Mouse (Mus musculus) ES-Bruce4 (cell line): Measurements from ENCODE around the gene Nid2. TPM values are rescaled to one million over a fixed set of nuclear protein-coding genes. Genes with fewer than 3 reads are reported as not detected.

Experiments used
- H3K27ac ChIP-seq: 2 replicates; pipeline ENCODE4 v1.5.1; 2012; ENCODE audit warnings: low read length, inconsistent platforms; ENCODE audit not compliant: insufficient read depth
- H3K27me3 ChIP-seq: 2 replicates; pipeline ENCODE4 v1.6.1; 2012; ENCODE audit warnings: mild to moderate bottlenecking, low read length, inconsistent platforms; ENCODE audit not compliant: control insufficient read depth, poor library complexity, insufficient read depth, severe bottlenecking
- H3K36me3 ChIP-seq: 2 replicates; pipeline ENCODE4 v1.6.1; 2012; ENCODE audit warnings: inconsistent platforms, mild to moderate bottlenecking, low read length, moderate library complexity; ENCODE audit not compliant: control insufficient read depth, poor library complexity, insufficient read depth, severe bottlenecking
- H3K4me1 ChIP-seq: one replicate; pipeline ENCODE4 v1.8.1; 2011; ENCODE audit warnings: low read length; ENCODE audit not compliant: control insufficient read depth, insufficient read depth
- H3K4me3 ChIP-seq: 2 replicates; pipeline ENCODE4 v1.5.1; 2011; ENCODE audit warnings: low read depth, mild to moderate bottlenecking, low read length
- H3K9ac ChIP-seq: 2 replicates; pipeline ENCODE4 v1.6.1; 2012; ENCODE audit warnings: low read depth, mild to moderate bottlenecking, inconsistent platforms; ENCODE audit not compliant: poor library complexity, severe bottlenecking
- H3K9me3 ChIP-seq: replicated peaks from 2 replicates; pipeline ENCODE4 v1.6.1; 2012; ENCODE audit warnings: mild to moderate bottlenecking, low read length, inconsistent platforms; ENCODE audit not compliant: control insufficient read depth, poor library complexity, insufficient read depth, severe bottlenecking
- CTCF ChIP-seq: IDR thresholded peaks from one replicate; pipeline ENCODE4 v1.8.1; 2011; ENCODE audit warnings: low read depth, low read length
- EP300 ChIP-seq: IDR thresholded peaks from 2 replicates; pipeline ENCODE4 v1.6.1; 2011; ENCODE audit warnings: low read depth, low read length; ENCODE audit not compliant: insufficient read depth
- POLR2A ChIP-seq: IDR thresholded peaks from one replicate; pipeline ENCODE4 v1.8.1; 2011; ENCODE audit warnings: low read length; ENCODE audit not compliant: insufficient read depth
- polyA plus RNA-seq: library from polyadenylated mRNA; stranded (reverse); fragments of >200 nt; gene quantifications from 2 replicates; pipeline ENCODE4 v1.2.4, GENCODE M21; 2011; ENCODE audit warnings: low read depth; ENCODE audit not compliant: missing spikeins, insufficient read depth, insufficient read length

The Nid2 gene
- polyA plus RNA-seq, 1 experiment = 125 TPM

- Histone ChIP-seq H3K9me3 (no peaks in the 10 kb centered on the region), H3K27ac (no peak overlapping the region), H3K4me3 (no peak overlapping the region), H3K9ac (no peak overlapping the region), H3K27me3 (no peaks in the 10 kb centered on the region), H3K4me1 (peaks cover 5% of the 10 kb centered on the region), H3K36me3 (no peaks in the 10 kb centered on the region)
- TF ChIP-seq POLR2A (no peak), EP300 (no peak), CTCF (no peak)
Measured at GRCm38 (mm10) chr14:19709161-19709560, 41.9 kb upstream of the Nid2 start.

- Histone ChIP-seq H3K27me3 (no peaks in the 10 kb centered on the region), H3K9me3 (no peaks in the 10 kb centered on the region), H3K4me3 (no peak overlapping the region), H3K27ac (no peak overlapping the region), H3K36me3 (no peaks in the 10 kb centered on the region), H3K4me1 (peaks cover 4% of the 10 kb centered on the region), H3K9ac (no peak overlapping the region)
- TF ChIP-seq CTCF = no peak
- no peak for TF ChIP-seq EP300
- TF ChIP-seq POLR2A = no peak
Measured at GRCm38 (mm10) chr14:19711771-19712170, 39.3 kb upstream of the Nid2 start.

- Histone ChIP-seq H3K36me3 (no peaks in the 10 kb centered on the region), H3K9ac (no peak overlapping the region), H3K27me3 (no peaks in the 10 kb centered on the region), H3K4me3 (no peak overlapping the region), H3K4me1 (no peaks in the 10 kb centered on the region), H3K9me3 (no peaks in the 10 kb centered on the region), H3K27ac (no peak overlapping the region)
- TF ChIP-seq POLR2A (no peak), EP300 (no peak), CTCF (no peak)
Measured at GRCm38 (mm10) chr14:19713067-19713466, 38.0 kb upstream of the Nid2 start.

GRCm38 (mm10) chr14:19719077-19719476, 32.0 kb upstream of the Nid2 start:
- no peaks in the 10 kb centered on the region for H3K27me3 ChIP-seq
- H3K4me3 ChIP-seq = no peak overlapping the region
- no peak for TF ChIP-seq CTCF
- no peak for TF ChIP-seq POLR2A
- TF ChIP-seq EP300 = no peak
- H3K9ac ChIP-seq = no peak overlapping the region
- no peaks in the 10 kb centered on the region for H3K36me3 ChIP-seq
- H3K9me3 ChIP-seq = no peaks in the 10 kb centered on the region
- H3K4me1 ChIP-seq = no peaks in the 10 kb centered on the region
- no peak overlapping the region for H3K27ac ChIP-seq

- no peak for TF ChIP-seq CTCF
- TF ChIP-seq POLR2A = no peak
- no peak for TF ChIP-seq EP300
- no peak overlapping the region for H3K4me3 ChIP-seq
- no peaks in the 10 kb centered on the region for H3K27me3 ChIP-seq
- H3K9ac ChIP-seq = no peak overlapping the region
- H3K27ac ChIP-seq = no peak overlapping the region
- H3K9me3 ChIP-seq = no peaks in the 10 kb centered on the region
- H3K36me3 ChIP-seq = no peaks in the 10 kb centered on the region
- H3K4me1 ChIP-seq = no peaks in the 10 kb centered on the region
Measured at GRCm38 (mm10) chr14:19720044-19720611, 30.9 kb upstream of the Nid2 start.

- Histone ChIP-seq H3K9ac (no peak overlapping the region), H3K27ac (no peak overlapping the region), H3K4me1 (no peaks in the 10 kb centered on the region), H3K36me3 (no peaks in the 10 kb centered on the region), H3K4me3 (no peak overlapping the region), H3K27me3 (no peaks in the 10 kb centered on the region), H3K9me3 (no peaks in the 10 kb centered on the region)
- no peak for TF ChIP-seq EP300
- no peak for TF ChIP-seq CTCF
- TF ChIP-seq POLR2A = no peak
Measured at GRCm38 (mm10) chr14:19728278-19728677, 22.8 kb upstream of the Nid2 start.
